Mouse (Mus musculus) thymus, adult 2 months (tissue): Measurements from ENCODE around the gene Kif5c. TPM values are rescaled to one million over a fixed set of nuclear protein-coding genes. Genes with fewer than 3 reads are reported as not detected.

Experiments
- DNase-seq: peaks from one replicate; pipeline ENCODE4 v3.0.0; 2021
- H3K27ac ChIP-seq: fragments of 200-500 bp; 2 replicates; pipeline ENCODE4 v1.5.1; 2012; ENCODE audit warnings: low read length, control low read depth; ENCODE audit not compliant: control insufficient read depth, insufficient read depth
- H3K27me3 ChIP-seq: fragments of 200-500 bp; 2 replicates; pipeline ENCODE4 v1.6.1; 2012; ENCODE audit warnings: mild to moderate bottlenecking, low read length, moderate library complexity, mixed read lengths; ENCODE audit not compliant: control insufficient read depth, insufficient read depth
- H3K36me3 ChIP-seq: fragments of 200-500 bp; 2 replicates; pipeline ENCODE4 v1.6.1; 2012; ENCODE audit warnings: mild to moderate bottlenecking, low read length, moderate library complexity; ENCODE audit not compliant: control insufficient read depth, insufficient read depth
- H3K4me1 ChIP-seq: fragments of 200-500 bp; replicated peaks from 2 replicates; pipeline ENCODE4 v1.6.1; 2012; ENCODE audit warnings: low read length; ENCODE audit not compliant: control insufficient read depth, insufficient read depth
- H3K4me3 ChIP-seq: fragments of 200-500 bp; 2 replicates; pipeline ENCODE4 v1.5.1; 2012; ENCODE audit warnings: mild to moderate bottlenecking, low read length, control low read depth, moderate library complexity; ENCODE audit not compliant: control insufficient read depth, insufficient read depth
- CTCF ChIP-seq: fragments of 200-500 bp; IDR thresholded peaks from 2 replicates; pipeline ENCODE4 v1.5.1; 2012; ENCODE audit warnings: mild to moderate bottlenecking, control low read depth, low read length, moderate library complexity, borderline replicate concordance; ENCODE audit not compliant: control insufficient read depth, poor library complexity, insufficient read depth; ENCODE audit errors: extremely low read depth
- POLR2A ChIP-seq: fragments of 200-500 bp; IDR thresholded peaks from 2 replicates; pipeline ENCODE4 v1.6.1; 2012; ENCODE audit warnings: mild to moderate bottlenecking, low read length, control low read depth, moderate library complexity; ENCODE audit not compliant: control insufficient read depth, poor library complexity, insufficient read depth; ENCODE audit errors: extremely low read depth
- WGBS: fragments of 180-500 bp; shearing (Covaris S2); methylation state at CpG from one replicate; pipeline ENCODE4 v1.1.7; 2018; 5-methylcytosine and 5-hydroxymethylcytosine counted together
- polyA plus RNA-seq: library from polyadenylated mRNA; depleted of rRNA; stranded (reverse); fragments of >200 nt; gene quantifications from 2 replicates; pipeline ENCODE4 v1.2.3, GENCODE M21; 2012

The Kif5c gene
- polyA plus RNA-seq, 1 experiment: 0.40 TPM

DNA sequence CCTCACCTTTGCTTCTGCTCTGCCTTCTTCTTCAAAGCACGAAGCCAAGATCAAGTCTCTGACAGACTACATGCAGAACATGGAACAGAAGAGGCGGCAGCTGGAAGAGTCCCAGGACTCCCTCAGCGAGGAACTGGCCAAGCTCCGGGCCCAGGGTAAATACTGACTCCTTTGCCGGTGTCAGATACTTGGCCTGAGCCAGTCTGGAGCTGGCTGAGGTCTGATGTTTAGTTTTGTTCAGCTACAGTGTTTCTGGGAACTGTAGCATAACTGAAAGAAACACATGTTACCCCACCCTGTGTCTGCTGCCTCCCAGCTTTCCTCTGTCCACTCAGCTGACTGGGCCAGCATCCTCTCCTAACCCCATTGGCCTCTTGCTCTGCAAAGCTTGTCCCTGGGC, 119.9 kb downstream of the Kif5c start:
- no peak for TF ChIP-seq CTCF
- TF ChIP-seq POLR2A: no peak
- H3K27ac ChIP-seq: no peak overlapping the region
- DNase-seq: no peak
- H3K27me3 ChIP-seq: no peaks in the 10 kb centered on the region
- H3K4me1 ChIP-seq: peaks cover 17% of the 10 kb centered on the region
- no peaks in the 10 kb centered on the region for H3K36me3 ChIP-seq
- no peak overlapping the region for H3K4me3 ChIP-seq
- 83% methylated on average over 5 of the region's 5 CpGs for WGBS

DNA sequence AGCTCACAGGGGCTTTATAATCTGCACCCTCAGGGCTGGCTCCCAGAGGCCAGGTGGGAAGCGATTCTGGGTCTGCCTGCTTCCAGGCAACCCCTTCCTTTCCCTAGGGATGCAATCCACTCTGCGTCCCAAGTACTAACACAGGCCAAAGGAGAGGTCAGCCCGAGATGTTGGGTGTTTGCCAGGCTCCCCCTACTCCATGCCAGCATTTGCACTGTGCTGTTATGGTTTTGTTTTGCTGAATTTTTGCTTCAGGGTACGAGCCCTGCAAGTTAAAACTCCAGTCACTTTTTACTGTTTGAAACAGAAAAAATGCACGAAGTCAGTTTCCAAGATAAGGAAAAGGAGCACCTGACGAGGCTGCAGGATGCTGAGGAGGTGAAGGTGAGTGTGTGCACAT, 121.9 kb downstream of the Kif5c start:
- peaks cover 16% of the 10 kb centered on the region for H3K4me1 ChIP-seq
- H3K36me3 ChIP-seq: no peaks in the 10 kb centered on the region
- no peak overlapping the region for H3K4me3 ChIP-seq
- WGBS: 94% methylated on average over 6 of the region's 6 CpGs
- H3K27ac ChIP-seq: no peak overlapping the region
- no peak for TF ChIP-seq CTCF
- TF ChIP-seq POLR2A: no peak
- DNase-seq: no peak
- H3K27me3 ChIP-seq: no peaks in the 10 kb centered on the region

DNA sequence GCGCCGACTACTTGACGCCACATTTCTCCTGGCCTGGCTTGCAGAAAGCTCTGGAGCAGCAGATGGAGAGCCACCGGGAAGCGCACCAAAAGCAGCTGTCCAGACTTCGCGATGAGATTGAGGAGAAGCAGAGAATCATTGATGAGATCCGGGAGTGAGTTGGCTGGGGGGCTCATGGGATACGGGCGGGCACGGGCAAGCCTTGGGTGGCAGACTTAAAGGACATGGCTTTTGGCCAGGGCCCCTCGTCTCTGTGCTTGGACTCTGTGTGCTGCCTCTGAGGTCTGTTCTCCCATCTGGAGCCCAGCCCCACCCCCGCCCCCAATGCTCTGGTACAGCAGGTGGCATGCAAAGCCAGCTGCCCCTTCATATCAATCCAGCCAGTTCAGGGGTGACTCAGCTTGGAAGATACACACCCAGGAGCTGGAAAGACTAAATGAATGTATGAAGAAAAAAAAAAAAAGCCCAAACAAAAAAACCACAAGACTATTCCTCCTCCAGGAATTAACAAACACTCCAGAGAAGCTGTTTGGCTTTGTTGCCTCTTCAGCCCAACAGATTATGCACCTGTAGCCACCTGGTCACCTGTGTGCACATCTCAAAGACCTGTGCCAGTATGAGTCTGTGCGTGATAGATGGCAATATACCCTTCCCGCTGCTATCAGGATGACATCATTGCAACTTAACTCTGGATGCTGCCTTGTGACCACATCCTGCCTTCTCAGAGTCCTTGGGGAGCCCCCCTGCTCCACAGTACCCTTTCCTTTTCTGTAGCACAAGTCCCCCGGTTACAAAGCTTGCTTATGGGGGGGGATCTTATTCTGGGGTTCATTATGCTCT, 123.0 kb downstream of the Kif5c start:
- 71% methylated on average over 16 of the region's 16 CpGs for WGBS
- Histone ChIP-seq H3K36me3 (no peaks in the 10 kb centered on the region), H3K4me1 (peaks cover 16% of the 10 kb centered on the region), H3K27ac (no peak overlapping the region), H3K27me3 (no peaks in the 10 kb centered on the region), H3K4me3 (no peak overlapping the region)
- DNase-seq: no peak
- TF ChIP-seq POLR2A: no peak
- no peak for TF ChIP-seq CTCF

DNA sequence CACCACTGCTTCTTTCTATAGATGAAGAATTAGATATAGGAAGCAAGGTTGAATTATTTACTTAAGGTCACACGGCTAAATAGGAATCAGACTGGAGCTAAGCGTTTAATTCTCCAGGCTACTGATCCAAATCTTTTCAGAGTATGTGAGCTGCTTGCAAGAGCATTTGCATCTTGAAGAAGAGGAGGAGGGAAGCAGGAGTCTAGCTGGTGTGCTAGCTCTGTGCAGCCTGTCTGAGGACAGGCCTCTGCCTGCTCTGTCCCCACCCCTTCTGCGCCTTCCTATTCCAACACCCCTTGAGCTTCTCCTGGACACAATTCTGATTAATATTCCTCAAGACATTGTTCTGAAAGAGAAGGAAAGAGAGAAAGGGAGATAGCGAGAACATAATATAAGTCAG, 123.8 kb downstream of the Kif5c start:
- DNase-seq: no peak
- TF ChIP-seq POLR2A: no peak
- no peak for TF ChIP-seq CTCF
- Histone ChIP-seq H3K27me3 (no peaks in the 10 kb centered on the region), H3K4me1 (peaks cover 16% of the 10 kb centered on the region), H3K27ac (no peak overlapping the region), H3K4me3 (no peak overlapping the region), H3K36me3 (no peaks in the 10 kb centered on the region)
- 91% methylated on average over 4 of the region's 4 CpGs for WGBS

DNA sequence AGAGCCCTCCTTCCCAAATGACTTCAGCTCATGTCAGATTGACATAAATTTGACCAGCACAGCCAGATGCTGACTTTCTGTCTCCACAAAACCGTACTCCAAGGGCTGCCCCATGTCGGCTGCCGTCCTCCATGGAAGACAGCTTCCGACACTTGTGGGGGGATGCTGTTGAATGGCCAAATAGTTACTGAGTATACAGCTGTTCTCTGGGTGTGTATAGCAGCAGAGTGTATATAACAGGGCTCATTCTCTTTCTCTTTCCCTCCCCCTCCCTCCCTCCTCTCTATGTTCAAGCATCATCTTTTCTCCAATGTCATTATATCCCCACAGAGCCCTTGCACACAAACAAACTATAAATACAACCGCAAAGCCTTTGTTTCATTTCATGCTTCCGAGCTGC, 124.7 kb downstream of the Kif5c start:
- H3K27ac ChIP-seq: no peak overlapping the region
- no peaks in the 10 kb centered on the region for H3K36me3 ChIP-seq
- H3K4me1 ChIP-seq: peaks cover 16% of the 10 kb centered on the region
- WGBS: 68% methylated on average over 6 of the region's 6 CpGs
- no peak for TF ChIP-seq CTCF
- TF ChIP-seq POLR2A: no peak
- H3K4me3 ChIP-seq: no peak overlapping the region
- H3K27me3 ChIP-seq: no peaks in the 10 kb centered on the region
- DNase-seq: no peak

DNA sequence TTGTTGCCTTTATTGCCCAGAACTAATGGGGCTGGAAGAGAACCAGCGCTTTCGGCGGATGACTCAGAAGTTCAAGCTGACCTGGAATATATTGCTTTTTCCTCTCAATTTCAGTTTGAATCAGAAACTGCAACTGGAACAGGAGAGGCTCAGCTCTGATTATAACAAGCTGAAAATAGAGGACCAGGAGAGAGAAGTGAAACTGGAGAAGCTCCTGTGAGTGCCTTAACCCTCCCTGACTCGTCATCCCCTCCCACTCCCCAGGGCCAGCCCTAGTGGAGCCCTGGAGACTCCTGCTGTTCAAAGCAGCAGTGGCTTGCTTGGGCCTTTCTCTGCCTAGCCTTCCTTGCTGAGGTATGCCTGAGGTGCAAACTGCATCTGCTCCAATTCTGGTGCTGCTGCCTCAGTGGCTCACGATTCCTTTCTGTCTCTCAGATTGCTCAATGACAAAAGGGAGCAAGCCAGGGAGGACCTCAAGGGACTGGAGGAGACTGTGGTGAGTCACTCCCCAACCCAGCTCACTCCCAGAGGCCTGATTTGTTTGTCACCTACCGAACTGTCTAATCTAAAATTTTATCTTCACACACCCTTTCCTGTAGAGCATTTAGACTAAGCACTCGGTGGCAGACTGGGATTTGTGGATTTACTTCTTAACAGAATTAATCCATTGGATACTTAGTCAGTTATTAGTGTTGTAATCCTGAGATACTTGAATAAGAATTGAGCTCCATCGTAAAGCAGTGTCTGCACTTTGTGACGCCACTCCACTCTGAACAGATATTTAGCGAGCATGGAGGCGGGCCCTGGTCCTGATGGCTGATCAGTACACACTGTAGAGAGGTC, 125.4 kb downstream of the Kif5c start:
- WGBS: 73% methylated on average over 11 of the region's 11 CpGs
- H3K4me1 ChIP-seq: peaks cover 16% of the 10 kb centered on the region
- H3K36me3 ChIP-seq: no peaks in the 10 kb centered on the region
- TF ChIP-seq POLR2A (no peak), CTCF (no peak)
- H3K27ac ChIP-seq: no peak overlapping the region
- no peaks in the 10 kb centered on the region for H3K27me3 ChIP-seq
- no peak overlapping the region for H3K4me3 ChIP-seq
- DNase-seq: no peak
